Mouse (Mus musculus) c-Kit-negative CD71-positive TER-119-positive erythroid progenitor cells, embryonic 14.5 days (primary cell): Measurements from ENCODE around the gene Ckm.
A peak's percentile ranks its signal among the peaks of the same experiment; 100 is the strongest.

Experiments
- DNase-seq: peaks from one replicate; pipeline ENCODE4 v3.0.0-alpha.2; 2013; ENCODE audit warnings: low read depth, low spot score

Ckm gene

DNA sequence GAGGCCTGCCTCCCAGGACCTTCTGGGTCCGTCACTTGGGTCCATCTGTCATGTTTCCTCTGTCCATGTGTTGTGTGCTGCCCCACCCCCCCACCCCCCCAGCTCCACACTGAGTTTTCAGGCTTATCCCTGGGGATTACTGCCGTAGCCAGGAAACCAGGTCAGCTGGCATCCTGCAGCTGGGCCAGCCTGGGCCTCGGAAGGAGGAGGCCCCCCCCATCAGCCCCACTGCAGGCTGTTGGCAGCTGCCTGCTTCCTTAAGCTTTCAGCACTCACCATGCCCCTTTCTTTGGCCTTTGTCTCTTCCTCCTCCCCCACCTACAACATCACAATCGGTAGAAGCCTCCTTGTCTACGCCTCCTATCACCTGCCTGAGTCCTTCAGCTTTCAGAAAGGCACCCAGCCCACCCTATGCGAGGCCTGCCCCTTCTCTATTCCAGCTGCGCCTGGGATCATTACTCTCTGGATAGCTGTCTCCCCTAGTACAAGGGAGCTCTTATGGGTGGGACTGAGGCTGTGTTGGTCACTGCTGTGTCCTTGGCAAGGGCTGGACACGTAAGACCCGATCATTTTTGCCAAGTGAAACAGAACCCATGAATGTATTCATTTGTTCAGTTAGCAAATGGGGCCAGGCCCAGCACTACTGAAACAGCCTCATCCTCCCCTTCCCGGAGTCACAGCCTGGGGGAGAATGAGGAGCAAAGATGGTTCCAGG lies 15.7 kb upstream of the Ckm start:
- DNase-seq: no peak

DNA sequence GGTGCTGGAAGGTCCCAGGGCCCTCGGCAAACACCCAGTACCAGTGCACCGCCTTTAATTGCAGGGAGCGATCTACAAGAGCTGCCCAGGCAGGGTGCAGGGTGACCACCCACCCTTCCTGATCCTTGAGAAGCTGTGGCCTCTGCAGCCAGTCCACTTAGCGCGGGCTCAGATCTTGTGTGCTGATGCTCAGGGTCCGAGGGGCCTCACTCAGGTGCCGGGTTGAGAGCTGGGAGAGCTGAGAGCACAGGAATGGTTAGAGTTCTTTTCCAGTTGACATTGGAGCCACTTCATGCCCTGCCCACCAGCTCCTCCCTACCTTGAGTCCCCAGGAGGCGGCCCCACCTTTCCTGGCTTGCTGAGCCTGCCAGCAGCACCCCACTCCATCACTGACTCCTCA lies 10.1 kb upstream of the Ckm start:
- DNase-seq: no peak

DNA sequence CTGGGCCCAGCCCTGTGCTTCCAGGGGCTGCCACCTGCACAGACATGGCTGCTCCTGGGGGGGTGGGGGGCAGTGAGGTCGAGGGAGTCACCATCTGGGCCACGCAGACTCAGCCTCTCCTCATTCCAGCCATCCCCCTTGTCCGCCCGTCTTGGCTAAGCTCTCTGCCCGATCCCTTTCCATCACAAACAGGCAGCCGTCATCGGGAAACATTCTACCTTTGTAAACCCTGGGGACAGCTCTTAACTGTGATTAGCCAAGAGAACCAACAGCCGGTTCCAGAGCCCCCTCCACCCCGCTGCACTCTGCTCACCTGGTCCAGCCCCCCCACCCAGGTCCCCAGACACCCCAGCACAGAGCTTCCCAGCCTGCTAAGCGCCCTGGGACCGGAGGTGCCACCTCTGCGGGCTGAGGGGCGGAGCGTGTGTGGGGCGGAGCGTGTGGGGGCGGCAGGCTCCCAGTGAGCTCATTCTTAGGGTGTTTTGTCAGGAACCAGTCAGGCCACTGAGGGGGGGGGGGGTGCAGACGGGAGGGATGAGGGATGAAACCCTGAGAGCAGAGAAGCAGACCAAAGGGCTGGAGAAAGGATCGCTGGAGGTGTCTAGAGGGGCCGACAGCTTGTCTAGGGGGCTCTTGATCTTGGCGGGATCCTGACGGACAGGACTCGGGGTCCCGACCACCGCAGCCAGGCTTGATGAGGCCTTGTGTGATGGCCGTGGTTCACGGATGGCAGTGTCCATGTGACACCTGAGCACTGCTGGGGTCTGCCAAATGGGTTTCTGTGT lies 4.9 kb upstream of the Ckm start:
- DNase-seq: no peak

DNA sequence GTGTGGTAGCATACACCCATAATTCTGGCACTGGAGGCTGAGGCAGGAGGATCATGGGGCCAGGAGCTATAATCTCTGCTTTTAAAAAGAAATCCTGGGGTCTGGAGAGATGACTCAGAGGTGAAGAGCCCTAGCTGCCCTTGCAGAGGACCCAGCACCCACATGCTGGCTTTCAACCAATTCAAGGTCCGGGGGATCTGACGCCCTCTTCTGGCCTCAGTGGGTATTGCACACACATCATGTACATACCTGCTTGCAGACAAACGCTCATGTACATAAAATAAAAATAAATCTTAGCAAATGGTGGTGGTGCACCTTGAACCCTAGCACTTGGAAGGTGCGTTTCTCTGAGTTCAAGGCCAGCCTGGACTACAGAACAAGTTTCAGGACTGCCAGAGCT lies 3.6 kb upstream of the Ckm start:
- no peak for DNase-seq

DNA sequence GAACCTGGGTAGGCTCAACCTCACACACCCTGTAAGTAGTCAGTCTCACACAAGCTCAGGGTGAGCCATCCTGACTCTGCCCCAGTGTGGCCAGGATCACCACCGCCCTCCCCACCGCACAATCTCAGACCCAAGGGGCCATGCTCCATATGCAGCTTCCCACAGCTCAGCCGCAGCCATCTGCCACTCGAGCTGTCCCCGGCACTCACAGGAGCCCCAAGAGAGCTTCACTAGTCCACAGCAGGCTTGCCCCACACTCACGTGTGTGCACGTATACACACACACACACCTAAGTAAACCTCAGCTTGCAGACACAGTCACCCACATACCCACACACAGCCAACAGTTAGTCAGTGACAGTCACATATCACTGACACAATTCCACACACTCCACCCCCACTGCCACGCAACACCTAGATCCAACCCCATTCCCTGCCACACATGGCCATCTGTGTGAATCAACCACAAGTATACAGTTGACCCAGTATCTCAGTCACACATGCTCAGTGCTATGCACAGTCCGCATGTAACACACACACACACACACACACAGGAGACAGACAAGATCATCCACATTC lies 2.0 kb upstream of the Ckm start:
- no peak for DNase-seq

DNA sequence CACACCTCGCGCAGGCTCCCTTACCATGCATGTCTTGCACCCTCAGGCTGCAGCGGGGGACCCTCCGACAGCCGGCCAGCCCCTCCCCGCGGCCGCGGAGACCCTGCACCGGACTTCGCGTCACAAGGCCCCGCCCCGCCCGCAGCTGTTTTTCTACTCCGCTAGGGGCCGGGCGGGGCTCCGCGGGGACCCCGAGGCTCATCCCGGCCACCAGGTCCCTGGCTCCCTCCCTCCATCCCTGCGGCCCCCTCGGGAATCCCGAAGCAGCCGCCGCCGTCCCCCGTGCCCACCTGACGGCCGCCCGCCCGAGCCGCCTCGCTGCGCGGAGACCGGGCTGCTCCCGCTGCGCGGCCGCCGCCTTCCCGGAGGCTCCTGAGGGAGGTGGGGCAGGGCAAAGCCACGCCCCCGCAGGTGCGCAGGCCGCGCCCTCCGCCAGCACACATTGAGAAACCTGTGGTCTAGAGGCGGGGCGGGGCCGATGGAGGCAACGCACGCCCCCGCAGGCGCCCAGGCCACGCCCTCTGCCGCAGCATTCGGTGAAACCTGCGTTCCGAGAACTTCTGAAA lies 762 bp upstream of the Ckm start, which contains the start of gene Klc3:
Gene Klc3 (minus strand): TSS at position 374 of the 566 bp plus-strand sequence.
- peak; percentile 36 for DNase-seq

DNA sequence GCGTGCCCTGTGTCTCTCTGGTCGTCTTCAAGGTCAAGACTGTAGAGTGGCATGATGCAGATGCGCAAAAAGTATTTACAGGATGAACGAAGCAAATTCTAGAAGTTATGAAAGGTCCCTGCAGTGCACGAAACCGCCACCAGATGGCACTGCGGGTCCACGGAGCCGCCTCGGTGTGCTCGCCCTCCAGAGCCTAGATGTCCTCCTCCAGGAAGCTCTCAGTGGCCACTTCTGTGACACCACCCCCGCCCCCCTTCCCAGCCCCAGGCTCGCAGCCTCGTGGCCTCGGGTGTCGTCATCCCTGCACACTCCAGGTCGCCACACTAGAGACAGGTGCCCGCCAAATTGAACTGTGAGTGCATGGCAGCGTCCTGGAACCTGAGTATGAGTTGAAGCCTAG lies 841 bp downstream of the Ckm start:
- DNase-seq: peak; percentile 55

DNA sequence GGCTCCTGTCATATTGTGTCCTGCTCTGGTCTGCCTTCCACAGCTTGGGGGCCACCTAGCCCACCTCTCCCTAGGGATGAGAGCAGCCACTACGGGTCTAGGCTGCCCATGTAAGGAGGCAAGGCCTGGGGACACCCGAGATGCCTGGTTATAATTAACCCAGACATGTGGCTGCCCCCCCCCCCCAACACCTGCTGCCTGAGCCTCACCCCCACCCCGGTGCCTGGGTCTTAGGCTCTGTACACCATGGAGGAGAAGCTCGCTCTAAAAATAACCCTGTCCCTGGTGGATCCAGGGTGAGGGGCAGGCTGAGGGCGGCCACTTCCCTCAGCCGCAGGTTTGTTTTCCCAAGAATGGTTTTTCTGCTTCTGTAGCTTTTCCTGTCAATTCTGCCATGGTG lies 5.2 kb downstream of the Ckm start:
- DNase-seq: no peak

DNA sequence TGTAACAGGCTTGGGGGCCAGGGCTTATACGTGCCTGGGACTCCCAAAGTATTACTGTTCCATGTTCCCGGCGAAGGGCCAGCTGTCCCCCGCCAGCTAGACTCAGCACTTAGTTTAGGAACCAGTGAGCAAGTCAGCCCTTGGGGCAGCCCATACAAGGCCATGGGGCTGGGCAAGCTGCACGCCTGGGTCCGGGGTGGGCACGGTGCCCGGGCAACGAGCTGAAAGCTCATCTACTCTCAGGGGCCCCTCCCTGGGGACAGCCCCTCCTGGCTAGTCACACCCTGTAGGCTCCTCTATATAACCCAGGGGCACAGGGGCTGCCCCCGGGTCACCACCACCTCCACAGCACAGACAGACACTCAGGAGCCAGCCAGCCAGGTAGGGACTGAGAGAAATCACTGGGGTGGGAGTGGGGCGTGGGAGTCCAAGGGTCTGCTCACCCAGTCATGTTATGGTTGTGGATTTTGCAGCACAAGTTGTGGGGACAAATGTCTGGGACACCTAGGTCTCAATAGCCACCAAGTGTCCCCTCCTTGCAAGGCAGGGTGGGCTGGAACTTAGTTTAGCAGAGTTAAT lies 6.3 kb downstream of the Ckm start:
- no peak for DNase-seq

DNA sequence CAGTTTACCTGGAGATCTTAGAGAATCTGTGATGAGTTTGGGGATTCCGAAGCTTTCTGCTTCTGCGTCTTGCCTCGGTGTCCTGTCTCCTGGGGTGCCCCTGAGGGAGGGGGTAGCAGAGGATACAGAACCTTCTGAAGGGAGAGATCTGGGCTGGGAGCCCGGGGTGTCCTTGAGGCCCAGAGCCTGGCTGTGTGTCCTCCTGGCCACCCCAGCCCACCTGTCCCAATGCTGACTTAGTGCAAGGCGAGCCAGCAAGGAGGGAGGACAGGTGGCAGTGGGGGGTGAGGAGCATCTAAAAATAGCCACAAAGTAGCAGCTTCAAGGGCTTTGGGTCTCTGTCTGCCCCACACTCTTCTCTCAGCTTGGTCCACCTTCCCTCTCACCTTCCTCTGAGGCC lies 7.2 kb downstream of the Ckm start:
- no peak for DNase-seq

DNA sequence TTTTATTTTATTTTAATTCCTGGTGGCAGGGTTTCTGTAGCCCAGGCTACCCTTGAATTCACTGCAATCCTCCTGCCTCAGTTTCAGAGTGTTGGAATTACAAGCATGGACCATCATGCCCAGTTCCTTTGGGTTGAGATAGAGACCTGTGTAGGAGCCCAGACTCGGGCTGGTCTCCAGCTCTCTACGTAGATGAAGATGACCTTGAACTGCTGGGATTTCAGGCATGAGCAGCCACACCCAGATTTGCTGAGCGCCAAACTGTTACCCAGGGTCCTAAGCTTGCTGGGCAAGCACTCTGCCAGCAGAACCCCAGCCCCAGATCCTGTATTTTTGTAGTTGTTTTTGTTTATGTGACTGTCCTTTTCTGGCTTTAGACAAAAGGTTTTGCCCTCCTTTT lies 8.9 kb downstream of the Ckm start:
- no peak for DNase-seq

DNA sequence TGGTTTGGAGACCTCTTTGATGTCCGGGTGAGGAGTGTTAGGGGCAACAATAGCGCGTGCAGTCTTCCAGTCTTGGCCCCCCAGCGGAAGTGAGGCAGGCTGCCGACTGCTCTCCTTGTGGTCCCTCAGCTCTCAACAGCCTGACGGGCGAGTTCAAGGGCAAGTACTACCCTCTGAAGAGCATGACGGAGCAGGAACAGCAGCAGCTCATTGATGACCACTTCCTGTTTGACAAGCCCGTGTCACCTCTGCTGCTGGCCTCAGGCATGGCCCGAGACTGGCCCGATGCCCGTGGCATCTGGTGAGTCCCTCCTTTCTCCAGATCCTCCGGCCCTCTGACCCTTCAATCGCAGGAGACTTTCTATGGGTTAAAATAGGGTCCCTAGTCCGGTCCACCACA lies 12.0 kb downstream of the Ckm start:
- no peak for DNase-seq

DNA sequence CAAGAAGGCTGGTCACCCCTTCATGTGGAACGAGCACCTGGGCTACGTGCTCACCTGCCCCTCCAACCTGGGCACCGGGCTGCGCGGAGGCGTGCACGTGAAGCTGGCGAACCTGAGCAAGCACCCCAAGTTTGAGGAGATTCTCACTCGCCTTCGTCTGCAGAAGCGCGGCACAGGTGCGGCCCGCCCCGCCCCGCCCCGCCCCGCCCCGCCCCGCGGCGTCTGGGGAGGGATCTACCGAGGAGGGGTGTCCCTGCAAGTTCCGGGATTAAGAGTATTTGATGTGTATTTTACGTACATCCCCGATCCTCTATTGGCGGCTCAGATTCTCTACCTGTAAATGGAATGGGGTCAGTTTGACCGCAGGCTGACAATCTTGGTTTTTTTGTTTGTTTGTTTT lies 15.5 kb downstream of the Ckm start:
- DNase-seq: no peak

DNA sequence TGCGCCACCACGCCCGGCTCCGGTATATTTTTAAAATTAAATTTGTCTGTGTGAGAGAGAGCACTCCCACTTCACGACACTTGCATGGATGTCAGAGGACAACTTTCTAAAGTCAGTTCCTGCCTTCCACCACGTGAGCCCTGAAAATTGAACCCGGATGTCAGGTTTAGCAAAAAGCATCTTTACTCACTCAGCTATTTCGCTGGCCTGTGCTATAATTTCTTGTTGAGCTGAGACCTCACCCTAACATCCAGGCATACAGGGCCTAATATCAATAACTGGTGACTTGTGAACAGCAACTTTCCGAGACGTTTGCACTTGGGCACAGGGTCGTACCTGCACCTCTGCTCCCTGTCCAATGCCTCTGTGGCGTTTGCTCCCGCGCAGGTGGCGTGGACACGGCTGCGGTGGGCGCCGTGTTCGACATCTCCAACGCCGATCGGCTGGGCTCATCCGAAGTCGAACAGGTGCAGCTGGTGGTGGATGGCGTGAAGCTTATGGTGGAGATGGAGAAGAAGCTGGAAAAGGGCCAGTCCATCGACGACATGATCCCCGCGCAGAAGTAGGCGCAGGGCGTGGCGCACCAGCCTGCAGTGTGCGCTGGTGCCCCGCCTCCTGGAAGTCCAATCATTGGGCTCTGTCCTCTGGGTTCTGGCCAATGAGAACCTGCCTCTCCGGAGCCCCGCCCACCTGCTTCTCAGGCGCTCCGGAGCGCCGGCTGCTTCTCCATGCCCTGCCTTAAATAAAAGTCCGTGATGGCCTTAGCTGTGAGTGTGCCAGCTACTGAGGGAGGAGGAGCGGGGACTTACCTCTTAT lies 16.5 kb downstream of the Ckm start:
- peak; percentile 48 for DNase-seq

DNA sequence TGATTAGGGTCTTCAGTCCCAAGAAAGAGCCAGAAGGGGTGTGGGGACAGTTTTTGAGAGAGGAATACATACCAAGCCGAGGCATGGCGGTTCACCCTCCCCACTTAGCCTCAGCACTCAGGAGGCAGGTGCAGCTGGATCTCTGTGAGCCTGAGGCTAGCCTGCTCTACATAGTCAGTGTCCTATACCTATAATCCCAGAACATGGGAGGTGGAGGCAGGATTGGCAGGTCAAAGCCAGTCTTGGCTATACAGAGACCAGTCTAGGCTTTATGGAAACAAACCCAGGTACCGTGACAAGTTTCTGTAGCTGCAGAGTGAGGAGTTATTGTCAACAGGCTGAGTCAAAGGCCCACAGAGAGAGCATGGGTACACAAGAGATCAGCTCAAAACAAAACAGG lies 18.5 kb downstream of the Ckm start:
- no peak for DNase-seq

DNA sequence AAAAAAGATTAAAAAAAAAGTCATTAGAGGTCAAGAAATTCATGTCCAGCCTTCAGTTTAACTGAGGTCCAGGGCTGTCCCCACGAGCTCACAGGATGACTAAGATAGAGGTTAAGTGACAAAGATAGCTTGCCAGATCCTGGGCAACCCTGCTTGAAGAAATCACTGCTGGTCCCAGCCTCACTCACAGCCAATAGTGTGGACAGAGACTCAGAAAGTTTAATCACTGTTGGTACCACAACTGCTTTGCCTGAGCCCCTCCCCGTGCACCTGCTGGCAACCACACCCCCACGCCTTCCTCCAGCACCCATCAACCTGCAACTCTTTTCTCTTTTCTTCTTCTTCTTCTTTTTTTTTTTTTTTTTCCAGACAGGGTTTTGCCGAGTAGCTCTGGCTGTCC lies 19.5 kb downstream of the Ckm start:
- no peak for DNase-seq

DNA sequence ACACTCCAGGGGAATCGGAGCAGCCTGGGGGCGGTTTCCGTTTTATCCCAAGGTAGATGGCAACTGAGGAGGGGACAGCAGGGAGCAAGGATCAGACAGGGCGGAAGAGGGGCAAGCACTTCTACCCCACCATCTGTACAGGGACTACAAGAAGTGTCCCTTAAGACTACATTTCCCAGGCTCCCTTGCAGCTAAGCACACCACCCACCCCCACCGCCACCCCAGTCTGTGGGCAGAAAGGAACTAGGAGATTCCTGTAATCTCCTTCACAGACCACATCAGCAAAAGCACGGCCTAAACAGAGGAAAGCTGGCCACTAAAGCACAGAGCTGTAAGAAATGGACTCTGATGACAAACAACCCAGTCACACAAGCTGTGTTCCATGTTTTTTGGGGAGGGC lies 21.8 kb downstream of the Ckm start:
- DNase-seq: no peak

DNA sequence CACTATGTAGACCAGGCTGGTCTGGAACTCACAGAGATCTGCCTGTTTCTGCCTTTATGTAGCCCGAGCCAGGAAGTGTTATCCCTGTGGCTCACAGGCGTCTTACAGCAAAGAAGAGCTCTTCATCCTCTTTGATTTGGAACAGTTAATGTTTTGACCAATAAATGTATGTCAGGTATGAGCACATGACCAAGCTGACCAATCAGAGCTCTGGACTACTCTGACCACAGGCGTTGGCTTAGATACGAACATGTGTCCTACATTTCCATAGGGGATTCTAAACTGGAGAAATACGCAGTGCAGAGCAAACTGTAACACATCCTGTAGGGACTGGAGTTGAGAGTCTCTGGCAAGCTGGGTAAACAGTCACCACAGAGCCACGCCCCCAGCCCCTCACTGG lies 22.3 kb downstream of the Ckm start:
- DNase-seq: no peak

DNA sequence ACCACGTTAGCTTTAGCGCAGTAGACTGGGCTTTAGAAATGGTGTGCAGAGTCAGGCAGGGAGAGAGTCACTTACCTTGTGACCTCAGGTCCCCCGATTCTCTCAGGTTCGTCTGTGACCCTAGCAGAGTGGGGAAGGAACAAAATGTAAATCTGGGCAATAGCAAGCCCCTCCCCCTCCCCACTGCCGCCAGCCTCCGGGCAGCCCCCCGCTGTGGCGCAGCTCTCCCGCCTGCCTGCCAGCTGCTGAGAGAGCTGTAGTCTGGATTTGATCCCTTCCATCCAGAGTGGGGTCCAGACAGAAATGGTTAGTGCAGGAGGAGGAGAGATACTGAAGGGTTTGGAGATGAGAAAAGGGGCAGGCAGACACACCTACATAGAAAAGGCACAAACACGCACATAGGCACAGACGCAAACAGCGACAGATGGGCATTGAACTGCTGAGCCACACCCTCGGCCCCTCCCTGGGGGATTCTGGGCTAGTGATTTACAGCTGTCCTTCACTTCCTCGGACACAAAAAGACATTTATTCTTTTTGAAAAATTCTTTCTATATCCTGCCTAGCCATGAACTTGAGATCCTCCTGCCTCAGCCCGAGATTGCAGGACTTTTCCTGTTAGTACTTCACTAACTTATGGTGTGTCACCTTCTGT lies 23.5 kb downstream of the Ckm start:
- no peak for DNase-seq

DNA sequence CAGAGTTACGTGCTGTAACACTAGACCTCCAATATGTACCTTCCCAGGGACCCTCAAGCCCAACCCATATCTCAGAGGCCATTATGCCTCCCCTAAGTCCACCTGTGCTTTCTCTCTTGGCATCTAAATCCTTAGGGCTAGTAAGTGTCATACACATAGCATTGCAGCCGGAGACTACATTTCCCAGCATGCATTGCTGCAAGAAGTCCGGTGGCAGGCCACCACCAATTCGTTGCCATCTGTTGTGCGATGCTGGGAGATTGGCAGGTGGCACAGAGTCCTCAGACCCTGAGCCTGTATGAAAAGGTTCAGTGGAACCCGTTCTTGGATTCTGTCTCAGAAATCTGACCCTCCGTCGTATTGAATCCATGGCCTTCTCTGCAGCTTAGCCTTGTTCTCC lies 25.1 kb downstream of the Ckm start:
- DNase-seq: no peak

DNA sequence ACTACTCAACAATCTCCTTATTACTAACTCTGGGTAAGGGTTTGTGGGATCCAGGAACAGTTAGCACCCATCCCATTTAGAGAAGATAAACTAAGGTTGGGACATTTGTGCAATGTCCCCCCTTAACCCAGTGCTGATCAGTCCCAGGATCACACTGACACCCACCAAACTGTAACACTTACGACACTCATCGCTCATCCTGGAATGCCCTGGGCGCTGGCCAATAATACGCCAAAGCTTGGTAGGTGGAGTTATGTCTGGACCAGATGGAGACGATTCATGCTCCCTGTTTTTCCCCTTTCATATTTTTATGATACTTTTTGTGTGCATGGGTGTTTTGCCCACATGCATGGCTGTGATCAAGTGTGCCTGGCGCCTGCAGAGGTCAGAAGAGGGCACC lies 25.8 kb downstream of the Ckm start:
- no peak for DNase-seq
